Comparison of ENCODE assay signal across 8 mouse cellular contexts in genomic region chr17:88641012-88641411, GRCm38 (mm10). TPM values are rescaled to one million over a fixed set of nuclear protein-coding genes. Genes with fewer than 3 reads are reported as not detected.
A peak's percentile ranks its signal among the peaks of the same experiment; 100 is the strongest.
DNase-seq lines count a peak whose midpoint lies in the region; ATAC-seq and TF ChIP-seq lines count a peak whose summit lies in the region.
"Had no signal": no experiment of that assay in that cellular context is flagged by ENCODE, and none has a peak within 500 bp of the region (broad histone marks: within the 10 kb centered on the region; RNA-seq: fewer than 3 reads in every experiment).

No protein-coding gene starts in this region.

- no peaks in the 10 kb centered on the region for H3K9me3 ChIP-seq in lung, embryonic 16.5 days (ENCODE audit: control insufficient read depth, low read length)
- H3K9me3 ChIP-seq: heart, embryonic 15.5 days had no signal

- intact Hi-C loops in heart, postnatal 10 days (cut with DNase I) = loop anchor here (2.0 to 10.0 kb wide), 4 partner anchors 44 to 356 kb away; partner anchors contain the start of gene Ston1

- no peak overlapping the region for H3K4me2 ChIP-seq in lung, embryonic 16.5 days (ENCODE audit: low read depth, low read length)
- H3K4me2 ChIP-seq: heart, embryonic 15.5 days had no signal

- H3K4me3 ChIP-seq in layer of hippocampus, adult 2 months = no peak overlapping the region
- no peak overlapping the region for H3K4me3 ChIP-seq in lung, embryonic 16.5 days (ENCODE audit: low read length)
- H3K4me3 ChIP-seq: heart, embryonic 15.5 days had no signal

- peaks cover 25% of the 10 kb centered on the region for H3K36me3 ChIP-seq in lung, embryonic 16.5 days (ENCODE audit: control insufficient read depth, insufficient read depth, low read length)

- no peak overlapping the region for H3K9ac ChIP-seq in lung, embryonic 16.5 days (ENCODE audit: low read length)
- H3K9ac ChIP-seq: heart, embryonic 15.5 days had no signal

- H3K27me3 ChIP-seq in lung, embryonic 16.5 days (ENCODE audit: control insufficient read depth, insufficient read depth, low read depth, low read length) = no peaks in the 10 kb centered on the region
- H3K27me3 ChIP-seq: heart, embryonic 15.5 days had no signal

- ATAC-seq in lung, embryonic 16.5 days (ENCODE audit: low read depth) = 0 out of 2 replicates have a peak, but pooled peaks have one; percentile 52

- DNase-seq in ES-CJ7 (ENCODE audit: low read depth, low spot score) = peak; percentile 72
- DNase-seq in adrenal gland, postnatal 10 days = peak; percentile 86
- DNase-seq in embryo, embryonic 9.5 days (ENCODE audit: extremely low spot score) = peak; percentile 68
- peak; percentile 82 to 88 for DNase-seq in heart, postnatal 10 days
- DNase-seq in layer of hippocampus, adult 2 months (ENCODE audit: low spot score in 2 of 2) = peak; percentile 53 to 81
- DNase-seq in right cerebral cortex, postnatal 36 days (ENCODE audit: low spot score in 2 of 2) = peak; percentile 39 to 62

- no peak overlapping the region for H3K27ac ChIP-seq in layer of hippocampus, adult 2 months
- H3K27ac ChIP-seq in lung, embryonic 16.5 days (ENCODE audit: low read length) = no peak overlapping the region
- H3K27ac ChIP-seq: heart, embryonic 15.5 days had no signal

- peak; percentile 91 for TF ChIP-seq CTCF in layer of hippocampus, adult 2 months (conservative IDR thresholded peaks at IDR 0.05)

- 20% methylated on average over 6 of the region's 6 CpGs for WGBS in lung, embryonic 16.5 days

- no peaks in the 10 kb centered on the region for H3K4me1 ChIP-seq in lung, embryonic 16.5 days (replicated peaks; ENCODE audit: control insufficient read depth, insufficient read depth, low read length)

RNA-seq across cellular contexts. Expression of gene Gtf2a1l, which starts 27.4 kb away (rescaled TPM):
- total RNA-seq in adrenal gland, postnatal 10 days (2021) = not detected
- total RNA-seq in heart, postnatal 10 days (2021) = not detected
- total RNA-seq in layer of hippocampus, adult 2 months (2021) = not detected
- 0.28 and 0.49 TPM in 2 replicates for polyA plus RNA-seq in lung, embryonic 16.5 days (2015; fragmentation: Nextera tagmentation; extraction: Ambion mirVana)

RNA-seq across cellular contexts. Expression of gene Ston1, which starts 43.5 kb away (rescaled TPM):
- 10 to 100 TPM; 25.0 to 25.1 TPM for total RNA-seq in adrenal gland, postnatal 10 days (2021)
- 10 to 100 TPM; 25.9 to 30.9 TPM for total RNA-seq in heart, postnatal 10 days (2021)
- total RNA-seq in layer of hippocampus, adult 2 months (2021) = 10 to 100 TPM; 14.1 to 17.1 TPM
- polyA plus RNA-seq in lung, embryonic 16.5 days (2015; fragmentation: Nextera tagmentation; extraction: Ambion mirVana) = 7.0 and 8.0 TPM in 2 replicates
